Mouse (Mus musculus): ENCODE results near the gene Wdr73.

Wdr73 gene

DNA sequence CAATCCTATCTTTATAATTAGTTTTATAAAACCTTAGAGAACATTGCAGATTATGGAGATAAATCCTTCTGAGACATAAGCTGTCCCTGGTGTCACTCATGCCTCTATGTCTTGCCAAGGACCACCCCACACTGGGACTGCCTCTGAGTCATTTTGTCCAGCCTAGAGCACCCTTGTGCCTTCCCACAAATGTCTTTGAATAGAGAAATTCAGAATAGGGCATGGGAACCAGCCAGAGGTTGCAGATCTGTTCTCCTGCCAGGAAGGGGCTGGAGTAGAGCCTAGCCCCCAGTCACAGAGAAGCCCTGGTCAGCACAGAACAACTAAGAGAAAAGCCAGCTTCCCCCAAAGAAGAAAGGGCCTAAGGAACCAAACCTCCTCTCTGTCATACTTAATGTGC lies 45.8 kb downstream of the Wdr73 start:
- in situ Hi-C loops (cut with MboI, MseI): no loop called here

DNA sequence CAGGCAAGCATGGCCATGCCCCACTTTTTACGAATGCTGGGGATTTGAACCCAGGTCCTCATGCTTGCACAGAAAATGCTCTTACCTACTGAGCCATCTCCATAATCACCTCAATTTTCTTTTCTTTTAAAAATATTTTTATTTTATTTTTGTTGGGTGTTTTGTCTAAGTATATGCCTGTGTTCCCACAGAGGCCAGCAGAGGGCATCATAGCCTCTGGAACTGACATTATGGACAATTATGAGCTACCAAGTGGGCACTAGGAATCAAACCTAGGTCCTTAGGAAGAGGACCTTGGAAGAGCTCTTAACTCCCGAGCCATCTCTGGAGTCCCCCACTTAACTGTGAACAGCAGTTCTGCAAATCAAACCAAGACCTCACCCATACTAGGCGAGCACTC lies 47.9 kb downstream of the Wdr73 start:
- in situ Hi-C loops (cut with MboI, MseI): loop anchor here (5.0 kb wide), 1 partner anchor 121 kb away; no protein-coding TSS in a partner anchor

DNA sequence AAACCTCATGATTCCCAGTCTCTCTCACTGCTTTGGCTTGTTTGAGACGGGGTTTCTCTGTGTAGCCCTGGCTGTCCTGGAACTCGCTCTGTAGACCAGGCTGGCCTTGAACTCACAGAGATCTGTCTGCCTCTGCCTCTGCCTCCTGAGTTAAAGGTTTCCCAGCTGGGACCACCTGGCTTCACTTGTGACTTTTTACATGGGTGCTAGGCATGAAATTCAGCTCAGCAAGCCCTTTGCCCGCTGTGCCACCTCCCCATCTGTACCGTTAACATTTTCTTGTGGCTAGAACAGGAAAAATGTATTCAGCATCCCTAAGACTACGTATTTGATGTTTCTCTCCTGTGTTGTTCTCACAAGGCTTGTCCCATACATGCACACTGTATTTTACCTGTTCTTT lies 50.5 kb downstream of the Wdr73 start:
- in situ Hi-C loops (cut with MboI, MseI): loop anchor here (5.0 kb wide), 1 partner anchor 118 kb away; no protein-coding TSS in a partner anchor

GRCm38 (mm10) chr7:80849710-80850109 lies 51.4 kb downstream of the Wdr73 start:
- in situ Hi-C loops (cut with MboI, MseI): loop anchor here (5.0 kb wide), 2 partner anchors 47 to 117 kb away; no protein-coding TSS in a partner anchor

DNA sequence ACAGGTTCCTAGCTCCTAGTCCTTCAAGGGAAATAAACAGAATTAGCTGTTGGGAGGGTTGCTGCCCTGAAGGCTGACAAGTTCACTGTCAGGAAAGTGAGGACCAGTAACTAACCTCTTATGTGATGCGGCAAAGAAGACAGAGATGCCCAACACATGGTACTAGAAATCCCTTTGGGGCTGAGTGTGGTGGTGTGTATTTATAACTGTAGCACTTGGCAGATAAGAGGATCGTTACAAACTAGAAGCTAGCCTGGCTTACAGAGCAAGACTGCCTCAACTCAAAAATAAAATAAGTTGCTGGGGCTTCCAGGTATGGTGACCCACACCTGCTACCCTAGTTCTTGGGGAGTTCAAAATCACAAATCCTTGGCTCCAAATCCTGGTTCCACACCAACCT lies 51.8 kb downstream of the Wdr73 start:
- in situ Hi-C loops (cut with MboI, MseI): loop anchor here (5.0 kb wide), 1 partner anchor 47 kb away; no protein-coding TSS in a partner anchor

DNA sequence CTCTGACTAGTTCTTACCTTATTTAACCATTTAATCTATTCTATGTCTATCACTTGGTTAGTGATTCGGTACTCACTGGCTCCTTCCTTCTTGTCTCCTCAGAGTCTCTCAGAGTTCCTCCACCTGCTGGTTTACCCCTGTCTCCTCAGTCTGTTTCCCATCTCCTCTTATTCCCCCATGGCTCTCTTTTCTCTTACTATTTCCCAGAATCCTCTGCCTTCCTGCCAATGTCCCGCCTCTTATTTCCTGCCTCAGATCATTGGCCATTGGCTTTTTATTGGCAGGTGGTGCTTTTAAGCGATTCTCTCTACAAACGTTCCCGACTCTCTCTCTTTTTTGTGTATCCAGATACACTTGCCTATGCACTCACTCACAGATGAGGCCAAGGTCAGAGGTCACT lies 54.4 kb downstream of the Wdr73 start:
- in situ Hi-C loops (cut with MboI, MseI): loop anchor here (5.0 kb wide), 1 partner anchor 44 kb away; no protein-coding TSS in a partner anchor

DNA sequence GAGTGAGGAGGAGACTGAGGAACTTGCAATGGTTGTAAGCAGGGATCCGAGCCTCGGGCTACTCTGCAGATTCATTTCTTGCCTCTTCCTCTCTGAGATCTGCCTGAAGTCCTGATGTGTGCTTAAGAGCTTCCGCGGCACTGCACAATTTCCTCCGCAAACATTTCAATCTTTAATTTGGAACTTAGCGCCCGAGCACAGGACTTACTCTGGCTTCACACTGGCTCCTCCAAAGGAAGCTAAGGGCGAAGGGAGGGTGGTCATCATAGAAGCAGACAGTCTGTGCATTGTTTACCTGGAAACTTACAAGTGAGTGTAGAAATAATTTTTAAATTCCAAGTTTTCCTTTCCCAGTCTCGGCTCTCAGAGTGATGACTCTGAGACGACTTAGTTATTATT lies 54.8 kb downstream of the Wdr73 start:
- in situ Hi-C loops (cut with MboI, MseI): loop anchor here (5.0 kb wide), 1 partner anchor 44 kb away; no protein-coding TSS in a partner anchor

GRCm38 (mm10) chr7:80845621-80846279 lies 55.3 kb downstream of the Wdr73 start:
- in situ Hi-C loops (cut with MboI, MseI): loop anchor here (5.0 kb wide), 1 partner anchor 43 kb away; no protein-coding TSS in a partner anchor

DNA sequence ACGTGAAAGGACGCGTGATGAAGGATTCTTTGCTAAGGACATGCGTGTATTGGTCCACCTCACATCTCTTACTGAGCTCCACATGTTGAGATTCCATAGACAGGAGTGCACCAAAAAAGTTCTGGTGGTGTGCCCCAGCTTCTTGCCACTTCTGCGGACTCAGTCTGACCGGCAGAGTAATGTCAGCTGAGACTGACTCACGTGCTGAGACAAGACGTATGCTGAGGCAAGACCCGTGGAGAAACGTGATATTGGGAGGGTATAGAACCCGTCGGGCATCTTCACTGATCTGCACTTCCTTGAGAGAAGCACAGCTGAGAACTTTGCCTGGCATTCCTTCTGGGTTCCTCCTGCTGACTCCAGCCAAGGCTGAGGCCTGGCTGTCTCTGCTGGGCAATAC lies 56.4 kb downstream of the Wdr73 start:
- in situ Hi-C loops (cut with MboI, MseI): loop anchor here (5.0 kb wide), 1 partner anchor 42 kb away; no protein-coding TSS in a partner anchor

GRCm38 (mm10) chr7:80843910-80844640 lies 57.0 kb downstream of the Wdr73 start:
- in situ Hi-C loops (cut with MboI, MseI): no loop called here

- in situ Hi-C loops (cut with MboI, MseI): no loop called here
These were observed 57.9 kb downstream of the Wdr73 start for GRCm38 (mm10) chr7:80843176-80843575.

GRCm38 (mm10) chr7:80842132-80842531 lies 58.9 kb downstream of the Wdr73 start:
- in situ Hi-C loops (cut with MboI, MseI): no loop called here

GRCm38 (mm10) chr7:80840937-80841336 lies 60.1 kb downstream of the Wdr73 start:
- in situ Hi-C loops (cut with MboI, MseI): no loop called here

All from T-helper 1 cell (primary cell).